Mouse (Mus musculus): Measurements from ENCODE around the gene Gale. TPM values are rescaled to one million over a fixed set of nuclear protein-coding genes. Genes with fewer than 3 reads are reported as not detected.
A peak's percentile ranks its signal among the peaks of the same experiment; 100 is the strongest.
"Not testable (repeated sequence)": the region's sequence is repeated elsewhere in the genome, so short reads cannot be mapped to it uniquely, and the experiment has no call there.

Gale gene
- total RNA-seq, 1 experiment from 2014 or later: 2.7 TPM

DNA sequence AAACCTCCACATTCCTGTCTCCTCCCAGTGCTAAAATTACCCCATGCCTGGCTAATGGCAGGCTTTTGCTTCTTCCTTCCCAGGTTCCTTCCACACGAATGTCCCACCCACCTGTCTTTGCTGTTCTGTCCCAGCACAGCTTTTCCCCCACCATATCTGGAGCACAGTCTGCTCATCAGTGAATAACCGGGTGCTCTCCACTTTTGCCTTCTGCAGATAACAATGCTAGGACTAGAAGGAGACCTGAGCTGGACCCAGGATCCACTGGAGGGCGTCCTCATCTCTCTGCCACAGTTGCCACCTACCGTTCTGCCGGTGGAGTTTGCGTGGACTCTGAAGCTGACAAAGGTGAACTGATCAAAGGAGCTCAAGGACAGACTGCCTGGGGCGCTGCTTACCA, 24.7 kb upstream of the Gale start:
- no peak for ATAC-seq (replicated peaks; ENCODE audit: insufficient number of reproducible peaks, low FRiP score, low TSS enrichment, poor library complexity, severe bottlenecking)

DNA sequence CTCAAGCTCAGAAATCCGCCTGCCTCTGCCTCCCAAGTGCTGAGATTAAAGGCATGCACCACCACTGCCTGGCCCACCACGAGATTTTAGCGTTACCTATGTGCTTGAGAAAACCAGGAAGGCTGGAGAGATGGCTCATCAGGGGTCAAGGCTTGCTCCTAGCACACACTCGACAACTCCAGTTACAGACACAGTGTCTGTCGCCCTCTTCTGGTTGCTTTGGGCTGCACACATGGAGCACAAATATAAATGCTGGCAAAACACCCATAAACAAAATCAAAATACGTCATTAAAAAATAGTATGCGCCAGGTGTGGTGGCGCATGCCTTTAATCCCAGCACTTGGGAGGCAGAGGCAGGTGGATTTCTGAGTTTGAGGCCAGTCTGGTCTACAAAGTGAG, 22.5 kb upstream of the Gale start:
- not testable (repeated sequence) for ATAC-seq (replicated peaks; ENCODE audit: insufficient number of reproducible peaks, low FRiP score, low TSS enrichment, poor library complexity, severe bottlenecking)

DNA sequence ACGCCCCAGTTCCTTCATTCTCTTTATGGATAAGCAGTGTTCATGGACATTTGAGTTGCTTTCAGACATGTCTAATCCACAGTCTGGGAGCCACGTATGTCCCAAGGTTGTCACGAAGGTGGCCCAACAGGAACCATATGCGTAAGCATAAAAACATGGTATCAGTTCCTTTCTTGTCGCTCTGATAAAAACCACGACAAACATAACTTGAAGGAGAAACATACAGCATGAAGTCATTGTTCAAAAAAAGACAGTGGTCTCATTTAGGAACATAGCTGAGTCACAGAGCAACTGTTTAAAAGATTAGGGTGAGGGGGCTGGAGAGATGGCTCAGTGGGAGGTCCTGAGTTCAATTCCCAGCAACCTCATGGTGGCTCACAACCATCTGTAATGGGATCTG, 21.3 kb upstream of the Gale start:
- ATAC-seq (replicated peaks; ENCODE audit: insufficient number of reproducible peaks, low FRiP score, low TSS enrichment, poor library complexity, severe bottlenecking): 0 out of 2 replicates have a peak, but pooled peaks have one; percentile 11

DNA sequence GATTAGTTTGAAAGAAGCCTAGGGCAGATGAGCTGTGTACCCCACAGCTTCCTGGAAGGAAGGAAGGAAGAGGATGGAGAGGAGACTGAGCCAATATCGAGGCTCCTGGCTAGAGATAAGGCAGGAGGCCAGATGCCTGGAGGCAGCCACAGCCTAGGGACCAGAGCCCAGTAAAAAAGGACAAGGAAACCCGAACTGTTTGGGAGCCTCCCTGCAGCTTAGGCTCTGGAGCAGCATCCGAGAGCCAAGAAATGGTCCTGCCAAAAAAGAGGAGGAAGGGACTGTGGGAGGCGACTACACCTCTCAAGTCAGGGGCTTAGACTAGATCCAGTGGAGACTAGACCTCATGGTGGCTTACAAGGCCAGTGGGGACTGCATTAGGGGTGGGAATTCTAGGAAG, 20.1 kb upstream of the Gale start:
- ATAC-seq (replicated peaks; ENCODE audit: insufficient number of reproducible peaks, low FRiP score, low TSS enrichment, poor library complexity, severe bottlenecking): no peak

DNA sequence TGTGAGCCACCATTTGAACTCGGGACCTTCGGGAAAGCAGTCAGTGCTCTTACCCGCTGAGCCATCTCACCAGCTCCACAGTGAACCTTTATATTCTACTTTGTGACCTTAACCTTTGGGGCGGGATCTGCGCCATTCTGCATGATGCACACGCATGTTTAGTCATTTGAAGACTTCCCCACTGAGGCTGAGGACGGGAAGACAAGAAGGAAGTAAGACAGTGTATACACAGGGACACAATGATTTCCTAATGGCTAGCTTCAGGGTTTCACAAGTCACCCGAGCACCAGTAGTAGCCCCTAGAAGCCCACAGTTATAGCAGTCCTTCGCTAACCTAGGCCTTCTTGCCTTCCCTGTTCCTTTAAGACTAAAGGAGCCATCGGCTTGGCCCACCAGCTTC, 17.8 kb upstream of the Gale start:
- peak; percentile 64 for ATAC-seq (replicated peaks; ENCODE audit: insufficient number of reproducible peaks, low FRiP score, low TSS enrichment, poor library complexity, severe bottlenecking)

DNA sequence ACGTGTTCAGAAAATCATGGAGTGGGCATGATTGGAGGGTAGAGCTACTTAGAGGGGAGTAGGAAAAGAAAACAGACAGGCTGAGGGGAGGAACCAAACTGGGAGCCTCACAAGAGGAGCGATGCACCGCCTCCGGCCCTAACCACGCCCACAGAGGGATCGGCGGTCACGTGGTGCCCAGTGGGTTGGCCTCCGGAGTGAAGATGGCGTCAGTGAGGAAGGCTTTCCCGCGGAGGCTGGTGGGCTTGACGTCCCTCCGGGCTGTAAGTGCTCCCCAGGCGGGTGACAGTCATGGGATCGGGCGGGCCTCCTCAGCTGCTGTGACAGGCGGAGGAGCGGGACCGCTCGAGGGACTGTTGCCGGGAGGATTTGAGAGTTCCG, 17.3 kb upstream of the Gale start, which contains the start of gene Hmgcl:
Gene Hmgcl, plus strand, starts transcription at position 171 of the 381 bp plus-strand sequence.
- ATAC-seq (replicated peaks; ENCODE audit: insufficient number of reproducible peaks, low FRiP score, low TSS enrichment, poor library complexity, severe bottlenecking): peak; percentile 87

DNA sequence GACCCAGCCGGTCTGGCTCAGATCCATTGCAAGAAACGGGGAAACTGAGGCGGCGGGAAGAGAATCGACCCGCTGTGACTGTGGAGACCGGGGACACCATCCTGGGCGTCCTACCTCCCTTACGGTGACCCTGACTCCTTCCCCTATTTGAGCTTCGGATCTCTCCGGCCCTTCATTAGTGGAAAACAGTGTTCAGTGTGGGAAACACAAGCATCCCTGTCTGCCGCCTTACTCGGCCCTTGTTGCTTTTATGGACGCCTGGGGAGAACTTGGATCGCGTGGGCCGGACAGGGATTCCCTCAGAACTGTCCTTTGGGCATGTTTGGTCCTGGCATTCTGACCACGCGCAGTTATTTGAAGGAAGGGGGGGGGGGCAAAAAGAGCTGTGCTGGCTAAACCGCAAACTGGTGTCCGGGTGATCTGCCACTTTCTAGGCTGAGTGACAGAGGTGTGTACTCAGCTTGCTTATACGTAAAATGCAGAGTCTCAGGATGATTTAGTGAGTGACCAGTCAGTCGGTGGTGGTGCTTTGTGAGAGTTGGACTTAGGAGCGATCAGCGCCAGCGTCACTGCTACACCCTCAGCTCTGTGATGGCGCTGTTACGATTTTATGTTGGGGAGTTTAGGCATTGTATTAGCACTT, 16.7 kb upstream of the Gale start:
- ATAC-seq (replicated peaks; ENCODE audit: insufficient number of reproducible peaks, low FRiP score, low TSS enrichment, poor library complexity, severe bottlenecking): 0 out of 2 replicates have a peak, but pooled peaks have one; percentile 0

DNA sequence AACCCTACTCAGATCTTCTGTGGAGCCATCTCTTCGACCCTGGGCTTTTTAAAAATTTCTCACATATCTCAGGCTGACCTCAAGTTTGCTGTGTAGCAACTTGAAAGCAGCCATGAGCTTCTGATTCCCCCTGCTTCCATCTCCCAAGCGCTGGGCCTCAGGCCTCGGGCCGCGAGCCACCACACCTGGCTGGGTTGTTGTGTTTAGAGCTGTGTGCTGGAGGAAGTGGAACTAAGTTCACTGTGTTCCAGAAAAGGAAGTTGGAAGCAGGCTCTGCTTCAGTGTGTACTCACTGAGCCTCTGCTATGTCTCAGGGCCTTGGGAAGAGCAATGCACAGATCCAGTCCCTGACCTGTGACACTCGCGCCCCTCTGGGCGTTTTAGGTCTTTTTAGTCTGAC, 15.4 kb upstream of the Gale start:
- ATAC-seq (replicated peaks; ENCODE audit: insufficient number of reproducible peaks, low FRiP score, low TSS enrichment, poor library complexity, severe bottlenecking): 0 out of 2 replicates have a peak, but pooled peaks have one; percentile 36

DNA sequence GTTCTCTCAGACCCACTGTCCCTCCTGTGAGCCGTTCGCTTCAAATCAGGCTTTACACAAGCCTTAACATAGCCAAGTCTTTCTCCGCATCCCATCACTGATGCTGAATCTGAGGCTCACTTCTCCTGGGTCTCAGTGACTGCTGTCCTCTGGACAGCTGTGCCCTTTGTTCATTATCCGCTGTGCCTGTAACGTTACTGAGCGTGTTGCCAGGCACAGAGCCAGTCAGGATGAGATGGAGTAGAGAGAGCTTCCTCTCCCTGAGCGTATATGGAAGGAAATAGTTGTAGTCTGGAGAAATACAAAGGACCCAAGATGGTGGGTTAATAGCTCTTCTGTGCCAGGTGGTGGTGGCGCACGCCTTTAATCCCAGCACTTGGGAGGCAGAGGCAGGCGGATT, 14.1 kb upstream of the Gale start:
- ATAC-seq (replicated peaks; ENCODE audit: insufficient number of reproducible peaks, low FRiP score, low TSS enrichment, poor library complexity, severe bottlenecking): no peak

DNA sequence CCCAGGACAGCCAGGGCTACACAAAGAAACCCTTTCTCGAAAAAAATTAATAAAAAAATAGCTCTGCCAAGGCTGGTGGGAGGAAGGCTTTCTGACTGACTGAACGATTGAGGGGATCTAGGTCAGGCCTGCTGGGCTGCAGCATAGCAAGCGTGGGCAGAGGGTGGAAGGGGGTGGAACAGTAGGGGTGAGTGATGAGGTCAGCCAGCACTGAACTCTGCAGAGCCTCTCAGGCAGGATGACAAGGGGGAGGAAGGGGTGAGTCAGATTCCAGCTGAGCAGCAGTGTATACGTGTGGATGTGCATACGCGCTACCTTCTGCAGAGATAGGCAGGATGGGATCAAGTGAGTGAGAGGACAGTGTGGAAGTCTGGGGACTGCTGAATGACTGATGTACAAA, 13.6 kb upstream of the Gale start:
- ATAC-seq (replicated peaks; ENCODE audit: insufficient number of reproducible peaks, low FRiP score, low TSS enrichment, poor library complexity, severe bottlenecking): no peak

DNA sequence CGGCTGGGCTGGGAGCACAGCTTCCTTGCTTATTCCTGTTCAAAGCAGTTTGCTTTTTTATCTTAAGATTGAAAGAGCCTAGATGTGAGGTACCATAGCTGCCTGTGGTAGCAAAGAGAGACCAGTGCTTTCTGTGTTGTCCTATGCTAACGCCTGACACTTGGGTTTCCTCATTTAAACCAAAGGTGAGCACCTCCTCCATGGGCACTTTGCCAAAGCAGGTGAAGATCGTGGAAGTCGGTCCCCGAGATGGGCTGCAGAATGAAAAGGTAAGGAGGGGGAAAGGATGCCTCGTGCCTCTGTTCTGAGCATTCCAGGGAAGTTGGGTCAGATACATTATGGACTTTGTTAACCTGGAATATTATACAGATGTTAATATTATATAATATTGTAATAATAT, 13.2 kb upstream of the Gale start:
- no peak for ATAC-seq (replicated peaks; ENCODE audit: insufficient number of reproducible peaks, low FRiP score, low TSS enrichment, poor library complexity, severe bottlenecking)

DNA sequence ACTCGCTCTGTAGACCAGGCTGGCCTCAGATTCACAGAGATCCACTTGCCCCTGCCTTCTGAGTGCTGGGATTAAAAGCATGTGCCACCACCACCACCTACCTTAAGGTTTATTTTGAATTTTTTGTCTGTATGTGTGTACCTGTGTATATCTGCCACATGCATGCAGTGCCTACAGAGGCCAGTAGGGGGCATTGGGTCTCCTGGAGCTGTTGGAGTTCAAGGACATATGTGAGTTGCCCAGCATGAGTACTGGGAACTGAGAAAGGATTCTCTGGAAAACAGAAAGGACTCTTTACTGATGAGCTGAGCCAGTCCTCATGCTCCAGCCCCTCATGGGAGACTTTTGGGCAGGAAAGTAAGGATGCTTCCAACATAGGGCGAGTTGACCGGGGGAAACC, 12.0 kb upstream of the Gale start:
- ATAC-seq (replicated peaks; ENCODE audit: insufficient number of reproducible peaks, low FRiP score, low TSS enrichment, poor library complexity, severe bottlenecking): no peak

DNA sequence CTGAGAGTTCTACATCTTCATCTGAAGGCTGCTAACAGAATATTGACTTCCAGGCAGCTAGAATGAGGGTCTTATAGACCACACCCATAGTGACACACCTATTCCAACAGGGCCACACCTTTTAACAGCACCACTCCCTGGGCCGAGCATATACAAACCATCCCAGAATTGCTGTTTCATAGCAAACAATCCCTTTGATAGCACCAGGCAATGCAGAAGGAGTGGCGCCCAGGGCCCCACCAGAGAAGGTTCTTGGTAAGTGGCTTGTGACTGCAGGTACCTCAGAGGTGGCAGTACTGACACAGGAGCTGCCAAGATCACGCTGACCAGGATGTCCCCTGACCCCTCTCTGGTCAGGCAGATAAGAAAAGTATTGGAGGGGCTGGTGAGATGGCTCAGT, 10.3 kb upstream of the Gale start:
- ATAC-seq (replicated peaks; ENCODE audit: insufficient number of reproducible peaks, low FRiP score, low TSS enrichment, poor library complexity, severe bottlenecking): no peak

DNA sequence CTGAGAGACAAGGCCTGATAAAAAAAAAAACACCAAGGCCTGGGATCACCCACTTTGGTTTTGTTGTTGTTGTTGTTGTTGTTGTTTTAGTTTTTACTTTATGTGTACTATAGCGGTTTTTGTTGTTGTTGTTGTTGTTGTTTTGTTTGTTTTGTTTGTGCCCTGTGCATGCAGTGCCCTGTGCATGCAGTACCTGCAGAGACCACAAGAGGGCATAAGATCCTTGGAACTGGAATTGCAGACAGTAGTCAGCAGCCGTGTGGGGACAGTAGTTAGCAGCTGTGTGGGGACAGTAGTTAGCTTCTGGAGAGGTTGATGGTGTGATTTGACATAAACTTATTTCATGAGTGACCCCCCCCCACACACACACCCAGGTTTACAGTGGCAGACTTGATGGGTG, 9.3 kb upstream of the Gale start:
- ATAC-seq (replicated peaks; ENCODE audit: insufficient number of reproducible peaks, low FRiP score, low TSS enrichment, poor library complexity, severe bottlenecking): peak; percentile 70

DNA sequence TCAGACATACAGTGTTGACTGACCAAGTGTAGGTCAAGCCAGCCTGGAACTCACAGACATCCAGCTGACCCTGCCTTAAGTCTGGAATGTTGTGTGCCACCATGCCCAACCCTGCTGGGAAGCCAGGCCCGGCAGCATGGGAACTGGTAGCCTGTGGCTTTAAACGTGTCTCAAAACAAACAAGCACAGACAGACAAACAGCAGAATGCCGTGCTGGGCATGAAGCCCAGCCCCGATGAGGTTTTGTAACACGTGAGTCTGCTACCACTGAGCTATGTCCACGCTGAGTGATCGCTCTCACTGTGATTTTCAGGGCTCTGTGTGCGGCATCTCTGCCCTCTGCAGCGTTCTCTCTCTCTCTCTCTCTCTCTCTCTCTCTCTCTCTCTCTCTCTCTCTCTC, 7.6 kb upstream of the Gale start:
- ATAC-seq (replicated peaks; ENCODE audit: insufficient number of reproducible peaks, low FRiP score, low TSS enrichment, poor library complexity, severe bottlenecking): no peak

DNA sequence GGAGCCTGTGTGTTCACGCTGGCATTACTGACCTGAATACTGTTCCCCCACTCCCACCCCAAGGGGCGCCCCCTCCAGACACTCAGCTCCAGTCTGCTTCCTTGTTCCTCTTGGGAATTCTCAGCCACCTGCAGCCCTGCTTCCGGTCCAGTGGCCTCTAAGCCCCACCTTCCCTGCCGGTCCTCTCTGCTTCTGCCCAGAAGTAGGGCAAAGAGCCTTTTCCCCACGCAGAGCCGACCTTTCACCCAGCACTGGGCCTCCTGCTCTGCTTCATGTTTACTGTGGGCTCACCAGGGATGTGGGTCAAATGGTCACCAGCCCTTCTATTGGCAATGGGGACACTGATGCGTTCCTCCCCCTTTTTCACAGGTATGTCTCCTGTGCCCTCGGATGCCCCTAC, 5.2 kb upstream of the Gale start:
- no peak for ATAC-seq (replicated peaks; ENCODE audit: insufficient number of reproducible peaks, low FRiP score, low TSS enrichment, poor library complexity, severe bottlenecking)

DNA sequence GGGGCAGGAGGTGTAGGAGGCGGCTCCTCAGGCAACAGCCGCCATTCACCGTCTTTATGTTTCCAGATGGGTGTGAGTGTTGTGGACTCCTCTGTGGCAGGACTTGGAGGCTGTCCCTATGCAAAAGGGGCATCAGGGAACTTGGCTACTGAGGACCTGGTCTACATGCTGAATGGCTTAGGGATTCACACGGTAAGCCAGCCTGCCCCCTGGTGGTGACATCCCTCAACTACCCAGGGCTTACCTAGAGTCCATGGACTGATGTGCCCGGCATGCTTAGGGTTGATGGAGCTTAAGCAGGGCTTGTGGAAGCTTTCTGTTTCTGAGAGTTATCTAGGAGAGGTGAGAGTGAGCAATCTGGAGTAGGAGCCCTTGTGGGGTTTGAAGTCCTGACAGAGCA, 2.8 kb upstream of the Gale start:
- ATAC-seq (replicated peaks; ENCODE audit: insufficient number of reproducible peaks, low FRiP score, low TSS enrichment, poor library complexity, severe bottlenecking): peak; percentile 45

DNA sequence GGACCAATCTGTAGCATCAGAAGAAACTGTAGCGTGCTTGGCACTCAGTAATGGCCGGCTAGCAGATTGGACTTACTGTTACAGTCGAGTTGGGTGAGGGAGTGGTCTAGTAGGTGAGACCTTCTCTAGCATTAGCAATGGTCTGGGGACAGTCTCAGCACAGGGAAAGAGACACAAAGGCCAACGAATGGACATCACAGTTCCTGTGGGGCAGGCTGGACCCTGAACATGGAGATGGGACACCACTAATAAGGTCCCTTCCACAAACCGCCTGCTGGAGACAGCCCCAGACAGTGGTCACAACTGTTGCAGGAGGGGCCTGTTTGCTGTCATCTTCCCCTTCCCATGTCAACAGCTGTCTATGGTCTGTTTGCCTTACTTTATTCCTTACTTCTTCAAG, 1.8 kb upstream of the Gale start:
- no peak for ATAC-seq (replicated peaks; ENCODE audit: insufficient number of reproducible peaks, low FRiP score, low TSS enrichment, poor library complexity, severe bottlenecking)

DNA sequence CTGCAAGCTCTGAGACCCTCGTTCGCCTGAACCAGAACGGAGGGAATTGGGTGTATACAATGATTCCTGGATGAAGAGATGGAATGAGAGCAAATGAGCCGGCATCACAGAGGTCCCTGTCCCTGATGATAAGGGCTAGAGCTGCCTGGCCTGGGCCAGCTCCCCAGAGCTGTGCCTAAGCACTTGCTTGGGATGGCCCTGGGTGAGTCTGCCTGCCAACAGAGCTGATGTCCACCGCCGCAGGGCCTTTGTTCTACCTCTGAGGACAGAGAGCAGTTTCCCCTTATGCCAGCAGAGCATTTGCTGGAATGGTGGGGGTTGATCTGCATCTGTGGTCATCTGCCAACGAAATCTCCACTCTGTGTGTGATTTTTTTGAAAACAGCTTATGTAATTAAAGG, 1.3 kb upstream of the Gale start:
- no peak for ATAC-seq (replicated peaks; ENCODE audit: insufficient number of reproducible peaks, low FRiP score, low TSS enrichment, poor library complexity, severe bottlenecking)

DNA sequence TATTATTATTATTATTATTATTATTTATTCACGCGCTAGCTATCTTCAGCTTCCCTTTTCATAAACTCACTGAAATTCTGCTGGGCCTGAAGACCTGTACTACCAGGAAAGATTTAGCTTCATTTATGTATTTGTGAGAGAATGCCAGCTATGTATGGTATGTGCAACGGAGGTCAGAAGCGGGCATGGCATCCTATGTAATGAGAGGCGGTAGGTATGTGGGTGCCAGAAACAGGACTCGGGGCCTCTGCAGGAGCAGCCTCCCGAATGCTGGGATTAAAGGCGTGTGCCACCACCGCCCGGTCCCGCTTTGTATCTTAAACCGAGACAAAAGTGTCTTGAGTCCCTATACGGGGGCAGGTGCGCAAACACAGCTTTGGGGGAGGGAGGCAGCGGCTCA, 581 bp upstream of the Gale start:
- no peak for ATAC-seq (replicated peaks; ENCODE audit: insufficient number of reproducible peaks, low FRiP score, low TSS enrichment, poor library complexity, severe bottlenecking)

DNA sequence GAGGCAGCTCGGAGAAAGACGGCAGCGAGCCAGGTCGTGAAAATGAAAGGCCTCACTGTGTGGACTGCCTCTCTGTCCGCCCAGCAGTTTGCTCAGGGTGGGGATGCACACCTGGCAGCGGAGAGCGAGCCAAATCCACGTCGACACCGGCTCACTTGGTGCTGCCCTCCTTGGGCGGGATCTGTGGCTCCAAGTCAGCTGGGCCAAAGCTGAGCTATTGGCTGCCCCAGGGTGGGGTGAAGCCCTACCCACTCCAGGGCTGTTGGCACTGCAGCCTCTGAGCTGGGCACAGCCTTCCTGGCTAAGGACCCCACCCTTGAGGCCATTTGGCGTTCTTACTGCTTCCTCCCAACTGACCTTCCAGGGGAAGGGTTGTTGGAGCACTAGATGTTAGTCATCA, 899 bp downstream of the Gale start:
- ATAC-seq (replicated peaks; ENCODE audit: insufficient number of reproducible peaks, low FRiP score, low TSS enrichment, poor library complexity, severe bottlenecking): no peak
